Mouse (Mus musculus) stomach, embryonic 14.5 days (tissue): ENCODE data around the gene Pla2g15. TPM values are rescaled to one million over a fixed set of nuclear protein-coding genes. Genes with fewer than 3 reads are reported as not detected.

ENCODE experiments used
- ATAC-seq: fragments of 200-750 bp; cut with Nextera tagmentation; 2 replicates; pipeline ENCODE4 v1.8.0; 2017; ENCODE audit warnings: low read depth, moderate TSS enrichment; ENCODE audit not compliant: insufficient number of reproducible peaks, insufficient read depth, low FRiP score
- H3K27ac ChIP-seq: fragments of 300-500 bp; sonication (generic); 2 replicates; pipeline ENCODE4 v1.5.1; 2014; ENCODE audit warnings: mild to moderate bottlenecking, low read length, moderate library complexity, mixed read lengths
- H3K27me3 ChIP-seq: fragments of 300-500 bp; sonication (generic); 2 replicates; pipeline ENCODE4 v1.6.1; 2014; ENCODE audit warnings: low read length, control low read depth, mixed read lengths; ENCODE audit not compliant: control insufficient read depth, insufficient read depth
- H3K36me3 ChIP-seq: fragments of 300-500 bp; sonication (generic); 2 replicates; pipeline ENCODE4 v1.6.1; 2014; ENCODE audit warnings: mild to moderate bottlenecking, control low read depth, low read length, moderate library complexity, mixed read lengths; ENCODE audit not compliant: control insufficient read depth, insufficient read depth
- H3K4me1 ChIP-seq: fragments of 300-500 bp; sonication (generic); 2 replicates; pipeline ENCODE4 v1.6.1; 2014; ENCODE audit warnings: low read length, control low read depth, mixed read lengths; ENCODE audit not compliant: control insufficient read depth, insufficient read depth
- H3K4me2 ChIP-seq: fragments of 300-500 bp; sonication (generic); replicated peaks from 2 replicates; pipeline ENCODE4 v1.6.1; 2014; ENCODE audit warnings: low read depth, low read length, control low read depth
- H3K4me3 ChIP-seq: fragments of 300-500 bp; sonication (generic); 2 replicates; pipeline ENCODE4 v1.5.1; 2014; ENCODE audit warnings: low read depth, low read length, control low read depth
- H3K9ac ChIP-seq: fragments of 300-500 bp; sonication (generic); replicated peaks from 2 replicates; pipeline ENCODE4 v1.6.1; 2014; ENCODE audit warnings: low read depth, mild to moderate bottlenecking, control low read depth, low read length, moderate library complexity, mixed read lengths
- H3K9me3 ChIP-seq: fragments of 300-500 bp; sonication (generic); 2 replicates; pipeline ENCODE4 v1.6.1; 2016; ENCODE audit warnings: low read depth, low read length, control low read depth; ENCODE audit not compliant: control insufficient read depth
- WGBS: fragments of 180-500 bp; shearing (Covaris S2); extraction: QIAGEN DNeasy Blood & Tissue Kit; methylation state at CpG from one replicate; pipeline ENCODE4 v1.1.7; 2014; 5-methylcytosine and 5-hydroxymethylcytosine counted together
- polyA plus RNA-seq: library from polyadenylated mRNA; unstranded; fragments of >200 nt; fragmentation: Nextera tagmentation; extraction: Ambion mirVana; gene quantifications from 2 replicates; pipeline ENCODE4 v1.2.1, GENCODE M21; 2014

Gene Pla2g15
- polyA plus RNA-seq, 1 experiment from 2014 or later, result 4.0 TPM

DNA sequence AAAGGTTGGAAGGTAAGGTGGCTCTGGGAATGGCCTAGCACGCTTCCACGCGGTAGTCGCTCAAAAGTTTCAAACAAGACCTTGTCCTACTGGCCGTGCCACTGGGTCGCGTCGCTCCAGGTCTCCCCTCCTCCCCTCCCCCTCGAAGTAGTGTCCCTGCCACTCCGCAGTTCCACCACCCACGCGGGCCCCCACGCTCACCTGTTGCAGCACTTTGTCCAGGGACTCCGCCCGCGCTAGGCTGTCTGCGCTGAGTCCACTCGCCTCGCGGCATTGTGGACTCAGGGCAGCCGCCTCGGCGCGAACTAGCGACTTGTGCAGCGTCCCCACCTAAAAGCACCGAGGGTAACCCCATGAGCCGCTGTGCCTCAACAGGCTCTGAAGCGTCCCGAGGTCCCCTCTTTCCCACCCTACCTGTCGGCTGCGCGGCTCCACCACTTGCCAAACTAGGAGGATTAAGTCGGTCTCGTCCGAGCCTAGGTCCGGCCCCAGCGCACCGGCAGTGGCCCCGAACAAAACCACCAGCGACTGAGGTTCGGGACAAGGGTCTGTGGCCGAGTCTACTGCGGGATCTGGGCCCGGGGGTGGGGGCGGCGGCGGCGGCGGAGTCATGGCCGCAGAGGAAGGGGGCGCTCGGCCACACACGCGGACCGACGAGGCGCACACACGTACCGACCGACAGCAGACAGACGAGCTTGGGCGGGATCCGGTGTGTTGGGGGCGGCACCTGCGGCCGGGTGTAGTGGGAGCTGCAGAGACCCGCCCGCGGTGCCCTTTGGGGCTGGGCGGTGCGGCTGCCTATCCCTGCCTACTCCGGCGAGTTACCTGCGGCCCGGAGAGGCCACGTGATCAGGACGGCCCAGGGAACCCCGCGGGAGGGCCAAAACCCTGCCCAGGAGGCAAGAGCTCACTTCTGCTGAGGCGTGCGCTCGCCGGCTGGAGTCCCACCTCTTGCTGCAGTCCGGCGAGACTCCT, 13.8 kb upstream of the Pla2g15 start, which contains the start of gene Esrp2:
Gene Esrp2, minus strand, starts transcription at position 819 of the 975 bp plus-strand sequence.
- H3K4me2 ChIP-seq, result peak within 1 kb of the TSS; percentile 75
- peak within 1 kb of the TSS; percentile 94 for H3K27ac ChIP-seq
- WGBS, result 1% methylated on average over 75 of the region's 86 CpGs
- peak within 1 kb of the TSS; percentile 39 for H3K4me3 ChIP-seq
- peaks cover 15% of the 10 kb centered on the region for H3K36me3 ChIP-seq
- peaks cover 15% of the 10 kb centered on the region for H3K27me3 ChIP-seq
- H3K4me1 ChIP-seq, result peaks cover 10% of the 10 kb centered on the region; the same call in 1 of the 2 replicates
- peak within 1 kb of the TSS; percentile 47 for H3K9ac ChIP-seq
- no peaks in the 10 kb centered on the region for H3K9me3 ChIP-seq
- ATAC-seq, result peak; percentile 73

DNA sequence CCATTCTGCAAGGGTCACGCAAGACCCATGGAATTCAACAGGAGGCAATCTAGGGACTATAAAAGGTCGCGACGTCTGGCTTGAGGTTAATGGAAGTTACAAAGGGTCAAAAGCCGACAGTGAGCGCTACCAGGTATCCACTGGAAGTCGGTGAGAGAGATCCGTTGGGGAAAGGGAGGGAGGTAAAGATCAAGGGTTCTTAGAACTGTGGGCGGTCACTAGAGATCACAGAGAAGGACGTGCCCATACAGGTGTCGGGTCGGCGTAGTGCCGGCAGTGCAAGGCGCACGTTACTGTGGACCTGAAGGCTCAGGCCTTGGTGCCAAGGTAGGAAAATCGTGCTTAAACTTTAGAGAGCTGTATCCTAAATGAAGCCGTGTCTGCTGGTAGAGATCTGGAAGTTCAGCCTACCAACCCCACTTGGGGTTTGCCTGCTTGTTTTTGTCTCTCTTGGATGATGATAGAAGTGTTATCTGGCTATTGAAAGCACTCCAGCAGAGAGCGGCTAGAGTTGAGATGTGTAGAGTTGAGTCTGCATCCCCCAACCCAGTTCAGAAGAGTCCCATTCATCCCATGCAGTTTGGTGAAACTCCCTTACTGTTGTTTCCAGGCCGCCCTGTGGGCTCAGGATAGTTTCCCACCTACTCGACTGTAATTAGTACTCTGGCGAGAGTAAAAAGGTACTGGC, 12.8 kb upstream of the Pla2g15 start:
- WGBS, result 7% methylated on average over 22 of the region's 22 CpGs
- Histone ChIP-seq H3K4me2 (peak overlapping the region; percentile 75), H3K27ac (peak overlapping the region; percentile 94), H3K27me3 (peaks cover 15% of the 10 kb centered on the region), H3K4me1 (peaks cover 10% of the 10 kb centered on the region; the same call in 1 of the 2 replicates), H3K9ac (peak overlapping the region; percentile 47), H3K4me3 (peak overlapping the region; percentile 39), H3K9me3 (no peaks in the 10 kb centered on the region), H3K36me3 (peaks cover 6% of the 10 kb centered on the region)
- ATAC-seq, result no peak

DNA sequence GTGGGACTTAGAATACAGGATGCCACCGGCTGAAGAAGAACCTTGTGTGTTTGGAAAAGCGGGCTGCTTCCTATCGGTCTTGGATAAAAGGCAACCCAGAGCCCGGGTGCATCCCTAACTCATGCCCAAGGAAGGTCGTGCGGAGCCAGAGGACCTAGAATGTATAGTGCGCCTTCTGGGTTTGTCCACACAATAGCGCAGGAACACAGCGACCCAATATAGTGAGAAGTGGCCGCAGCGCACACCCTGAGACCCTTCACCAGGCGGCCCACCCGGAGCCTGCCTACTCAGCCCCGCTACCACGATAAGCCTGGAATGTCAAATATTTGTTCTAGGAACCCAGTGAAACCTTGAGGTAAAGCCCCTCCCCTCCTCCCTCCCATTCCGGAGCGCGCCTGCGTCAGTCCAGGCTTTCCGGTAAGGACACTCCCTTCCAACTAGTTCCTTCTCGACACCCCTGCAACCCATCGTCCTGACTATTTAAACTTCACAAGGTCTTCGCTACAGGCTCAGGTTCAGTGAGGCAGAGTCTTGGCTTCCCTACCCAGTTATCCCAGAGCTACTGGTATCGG, 12.2 kb upstream of the Pla2g15 start:
- H3K4me1 ChIP-seq, result peaks cover 10% of the 10 kb centered on the region; the same call in 1 of the 2 replicates
- peak overlapping the region; percentile 39 for H3K4me3 ChIP-seq
- H3K27me3 ChIP-seq, result peaks cover 15% of the 10 kb centered on the region
- no peaks in the 10 kb centered on the region; the same call in 1 of the 2 replicates for H3K36me3 ChIP-seq
- peak overlapping the region; percentile 47; the same call in 1 of the 2 replicates for H3K9ac ChIP-seq
- ATAC-seq, result peak; percentile 28
- no peaks in the 10 kb centered on the region for H3K9me3 ChIP-seq
- H3K27ac ChIP-seq, result peak overlapping the region; percentile 94
- H3K4me2 ChIP-seq, result peak overlapping the region; percentile 75
- under 1% methylated on average over 24 of the region's 24 CpGs for WGBS

DNA sequence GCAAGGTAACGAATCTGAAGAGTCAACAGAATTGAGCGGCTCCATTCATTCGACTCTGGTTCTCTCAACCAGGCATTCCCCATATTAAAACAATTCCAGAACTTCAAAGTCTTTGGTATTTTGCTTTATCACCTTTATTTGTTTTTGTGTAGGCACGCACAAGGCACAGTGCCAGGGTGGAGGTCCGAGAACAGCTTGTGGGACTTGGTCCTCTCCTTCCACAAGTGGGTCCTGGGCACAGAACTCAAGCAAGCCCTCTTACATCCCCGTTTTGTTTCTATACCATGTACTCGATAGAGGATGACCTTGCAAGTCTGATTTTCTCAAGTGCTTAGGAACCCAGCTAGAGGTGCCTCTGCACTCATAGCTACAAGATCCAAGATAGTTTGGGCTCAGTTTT, 11.6 kb upstream of the Pla2g15 start:
- peaks cover 15% of the 10 kb centered on the region for H3K27me3 ChIP-seq
- WGBS, result 15% methylated on average over 7 of the region's 7 CpGs
- peak overlapping the region; percentile 75 for H3K4me2 ChIP-seq
- peak overlapping the region; percentile 94; the same call in 1 of the 2 replicates for H3K27ac ChIP-seq
- H3K4me1 ChIP-seq, result peaks cover 10% of the 10 kb centered on the region; the same call in 1 of the 2 replicates
- H3K9me3 ChIP-seq, result no peaks in the 10 kb centered on the region
- no peak for ATAC-seq
- no peak overlapping the region; the same call in 1 of the 2 replicates for H3K9ac ChIP-seq
- peak overlapping the region; percentile 39 for H3K4me3 ChIP-seq
- H3K36me3 ChIP-seq, result no peaks in the 10 kb centered on the region

DNA sequence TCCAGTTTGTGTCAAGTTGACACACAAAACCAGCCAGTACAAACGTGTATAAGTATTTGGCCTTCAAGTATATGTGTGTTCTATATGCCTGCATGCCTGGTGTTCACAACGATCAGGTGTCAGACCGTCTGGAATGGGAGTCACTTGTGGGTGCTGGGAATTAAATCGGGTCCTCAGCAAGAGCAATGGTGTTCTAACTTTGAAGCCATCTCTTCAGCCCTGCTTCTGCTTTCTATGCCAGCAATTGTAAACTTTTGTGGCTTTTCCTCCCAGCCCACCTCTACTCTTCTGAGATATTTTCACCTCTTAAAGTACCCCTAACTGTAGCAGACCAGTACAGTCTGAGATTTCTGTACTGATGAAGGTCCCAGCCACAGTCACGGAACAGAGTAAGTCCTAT, 10.0 kb upstream of the Pla2g15 start:
- H3K36me3 ChIP-seq, result no peaks in the 10 kb centered on the region
- H3K9me3 ChIP-seq, result no peaks in the 10 kb centered on the region
- H3K4me1 ChIP-seq, result peaks cover 10% of the 10 kb centered on the region; the same call in 1 of the 2 replicates
- WGBS, result 66% methylated on average over 5 of the region's 5 CpGs
- H3K9ac ChIP-seq, result no peak overlapping the region
- no peak overlapping the region for H3K4me3 ChIP-seq
- peaks cover 12% of the 10 kb centered on the region for H3K27me3 ChIP-seq
- no peak for ATAC-seq
- no peak overlapping the region for H3K4me2 ChIP-seq
- no peak overlapping the region for H3K27ac ChIP-seq

DNA sequence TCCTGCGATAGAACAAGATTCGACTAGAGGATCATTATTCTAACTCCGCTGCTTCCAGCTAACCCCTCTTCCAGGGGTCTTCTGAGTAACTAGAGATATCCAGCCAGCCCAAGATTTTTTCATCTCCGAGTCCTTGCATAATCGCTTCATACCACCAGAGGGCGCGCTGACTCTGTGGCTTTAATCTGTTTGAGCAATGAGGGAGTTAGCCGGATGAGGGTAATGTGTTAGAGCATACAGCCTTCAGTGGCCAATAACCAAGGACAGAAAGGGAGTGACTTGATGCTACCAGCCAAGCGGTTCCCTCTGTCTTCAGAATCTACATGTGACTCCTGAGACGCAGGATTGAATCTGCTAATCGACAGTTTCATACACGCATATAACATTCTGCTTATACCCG, 9.4 kb upstream of the Pla2g15 start:
- H3K27me3 ChIP-seq, result peaks cover 6% of the 10 kb centered on the region; the same call in 1 of the 2 replicates
- no peak overlapping the region for H3K4me3 ChIP-seq
- no peak overlapping the region for H3K4me2 ChIP-seq
- no peak overlapping the region for H3K27ac ChIP-seq
- no peak for ATAC-seq
- WGBS, result 16% methylated on average over 13 of the region's 13 CpGs
- H3K4me1 ChIP-seq, result peaks cover 10% of the 10 kb centered on the region; the same call in 1 of the 2 replicates
- H3K36me3 ChIP-seq, result no peaks in the 10 kb centered on the region
- no peaks in the 10 kb centered on the region for H3K9me3 ChIP-seq
- H3K9ac ChIP-seq, result no peak overlapping the region

DNA sequence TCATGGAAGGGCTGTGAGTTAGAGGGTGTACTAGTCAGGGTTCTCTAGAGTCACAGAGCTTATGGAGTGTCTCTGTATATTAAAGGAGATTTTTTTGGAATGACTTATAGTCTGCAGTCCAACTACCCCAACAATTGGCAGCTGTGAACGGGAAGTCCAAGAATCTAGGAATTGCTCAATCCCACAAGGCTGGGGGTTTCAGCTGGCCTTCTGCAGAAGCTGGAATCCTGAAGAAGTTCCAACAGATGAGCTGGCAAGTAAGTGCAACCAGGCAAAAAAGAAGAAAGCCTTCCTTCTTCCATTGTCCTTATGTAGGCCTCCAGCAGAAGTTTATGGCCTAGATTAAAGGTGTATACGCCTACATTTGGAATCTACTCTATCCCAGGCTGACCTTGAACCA, 4.9 kb upstream of the Pla2g15 start:
- Histone ChIP-seq H3K27ac (no peak overlapping the region), H3K9ac (no peak overlapping the region), H3K4me3 (no peak overlapping the region), H3K4me1 (no peaks in the 10 kb centered on the region), H3K27me3 (no peaks in the 10 kb centered on the region), H3K4me2 (no peak overlapping the region), H3K36me3 (no peaks in the 10 kb centered on the region), H3K9me3 (no peaks in the 10 kb centered on the region)
- WGBS, result 84% methylated on average over 2 of the region's 2 CpGs
- no peak for ATAC-seq

DNA sequence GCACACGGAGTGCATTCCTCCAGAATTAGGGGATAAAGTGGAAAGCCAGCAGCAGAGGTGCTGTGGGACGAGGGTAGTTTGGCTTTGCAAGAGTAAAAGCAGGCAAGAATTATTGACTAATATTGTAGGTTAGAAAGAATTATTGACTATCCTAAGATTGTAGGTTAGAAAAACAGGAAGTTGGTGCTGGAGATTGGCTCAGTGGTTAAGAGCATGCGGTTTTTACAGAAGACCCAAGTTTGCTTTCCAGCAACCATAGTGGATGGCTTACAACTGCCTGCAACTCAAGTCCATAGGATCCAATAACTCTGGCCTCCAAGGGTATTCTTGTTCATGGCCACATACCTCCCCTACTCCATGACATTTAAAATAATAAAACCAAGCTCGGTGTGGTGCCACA, 4.2 kb upstream of the Pla2g15 start:
- no peak overlapping the region for H3K4me3 ChIP-seq
- H3K27me3 ChIP-seq, result no peaks in the 10 kb centered on the region
- no peak overlapping the region for H3K4me2 ChIP-seq
- no peak for ATAC-seq
- no peaks in the 10 kb centered on the region for H3K9me3 ChIP-seq
- H3K9ac ChIP-seq, result no peak overlapping the region
- H3K4me1 ChIP-seq, result peaks cover 2% of the 10 kb centered on the region; the same call in 1 of the 2 replicates
- H3K27ac ChIP-seq, result no peak overlapping the region
- no peaks in the 10 kb centered on the region for H3K36me3 ChIP-seq
- 90% methylated on average over 4 of the region's 4 CpGs for WGBS
